Mouse (Mus musculus): ENCODE data around the gene Ntrk2.
A peak's percentile ranks its signal among the peaks of the same experiment; 100 is the strongest.

The Ntrk2 gene

GRCm38 (mm10) chr13:58964701-58965359, 158.5 kb downstream of the Ntrk2 start:
- peak; percentile 39 for DNase-seq (ENCODE audit: low read depth, low spot score)

DNA sequence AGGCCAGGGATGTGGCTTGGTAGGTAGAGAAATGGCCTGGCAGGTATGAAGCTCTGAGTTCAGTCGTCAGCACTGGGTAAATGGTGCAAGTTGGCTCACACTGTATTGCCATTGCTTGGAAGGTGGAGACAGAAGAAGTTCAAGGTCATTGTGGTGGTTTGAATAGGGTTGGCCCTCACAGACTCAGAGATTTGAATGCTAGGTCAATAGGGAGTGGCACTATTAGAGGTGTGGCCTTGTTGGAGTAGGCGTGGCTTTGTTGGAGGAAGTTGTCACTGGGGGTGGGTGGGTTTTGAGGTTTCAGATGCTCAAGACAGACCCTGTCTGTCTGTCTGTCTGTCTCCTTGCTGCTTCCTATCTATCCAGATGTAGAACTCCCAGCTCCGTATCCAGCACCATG, 159.5 kb downstream of the Ntrk2 start:
- DNase-seq (ENCODE audit: low read depth, low spot score): no peak

- DNase-seq (ENCODE audit: low read depth, low spot score): no peak
Observed at GRCm38 (mm10) chr13:58966466-58966865, 160.1 kb downstream of the Ntrk2 start.

GRCm38 (mm10) chr13:58968168-58968567, 161.8 kb downstream of the Ntrk2 start:
- DNase-seq (ENCODE audit: low read depth, low spot score): no peak

GRCm38 (mm10) chr13:58971449-58971903, 165.1 kb downstream of the Ntrk2 start:
- DNase-seq (ENCODE audit: low read depth, low spot score): no peak

DNA sequence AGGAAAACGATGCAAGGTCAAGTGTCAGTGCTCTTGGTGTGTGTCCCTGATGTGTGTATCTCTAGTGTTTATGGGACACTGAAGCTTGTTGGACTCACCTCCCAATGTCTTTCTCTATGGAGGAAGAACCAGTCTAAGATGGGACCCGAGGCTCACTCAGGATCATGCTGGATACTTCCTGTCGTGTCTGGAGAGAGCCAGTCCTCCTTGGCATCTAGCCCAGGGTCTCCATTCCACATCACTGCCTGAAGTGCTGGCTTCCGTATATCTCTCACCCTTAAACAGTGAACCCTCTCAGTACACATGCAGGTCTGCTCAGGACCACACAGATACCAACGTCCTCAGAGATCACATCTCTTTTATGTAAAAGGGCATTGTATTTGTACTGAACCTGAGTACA, 166.1 kb downstream of the Ntrk2 start:
- no peak for DNase-seq (ENCODE audit: low read depth, low spot score)

- DNase-seq (ENCODE audit: low read depth, low spot score): no peak
Observed at GRCm38 (mm10) chr13:58996447-58996846, 190.1 kb downstream of the Ntrk2 start.

GRCm38 (mm10) chr13:58997763-58998162, 191.4 kb downstream of the Ntrk2 start:
- no peak for DNase-seq (ENCODE audit: low read depth, low spot score)

DNA sequence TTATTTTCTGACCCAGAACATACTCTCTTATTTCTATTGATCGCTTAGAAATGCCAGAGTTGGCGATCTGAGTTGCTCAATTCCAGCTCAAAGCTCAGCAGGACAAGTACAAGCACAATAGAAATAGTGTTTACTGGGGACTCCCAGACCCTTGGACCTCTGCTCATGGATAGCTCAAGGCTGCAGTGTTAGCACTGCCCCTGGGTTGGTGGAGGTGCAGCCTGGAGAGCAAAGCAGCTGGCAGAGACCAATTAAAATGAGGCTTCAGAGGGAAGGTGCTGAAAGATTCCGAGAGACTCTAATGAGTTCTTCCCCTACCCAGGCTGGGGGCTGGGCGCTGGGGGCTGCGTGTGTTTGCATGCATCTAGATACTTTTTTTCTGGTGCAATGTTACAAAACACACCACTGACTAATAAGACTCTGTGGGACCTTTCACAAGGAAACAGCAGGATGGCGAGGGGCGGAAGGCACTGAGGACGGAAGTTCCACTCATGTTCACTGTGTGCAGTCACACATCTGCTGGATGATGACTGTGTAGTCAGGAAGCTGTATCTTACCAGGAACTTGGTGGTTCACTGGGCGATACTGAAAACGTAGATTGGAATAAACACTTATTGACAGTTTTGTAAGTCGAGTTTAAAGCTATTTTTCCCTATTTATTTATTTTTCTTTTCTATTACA, 193.1 kb downstream of the Ntrk2 start:
- no peak for DNase-seq (ENCODE audit: low read depth, low spot score)

DNA sequence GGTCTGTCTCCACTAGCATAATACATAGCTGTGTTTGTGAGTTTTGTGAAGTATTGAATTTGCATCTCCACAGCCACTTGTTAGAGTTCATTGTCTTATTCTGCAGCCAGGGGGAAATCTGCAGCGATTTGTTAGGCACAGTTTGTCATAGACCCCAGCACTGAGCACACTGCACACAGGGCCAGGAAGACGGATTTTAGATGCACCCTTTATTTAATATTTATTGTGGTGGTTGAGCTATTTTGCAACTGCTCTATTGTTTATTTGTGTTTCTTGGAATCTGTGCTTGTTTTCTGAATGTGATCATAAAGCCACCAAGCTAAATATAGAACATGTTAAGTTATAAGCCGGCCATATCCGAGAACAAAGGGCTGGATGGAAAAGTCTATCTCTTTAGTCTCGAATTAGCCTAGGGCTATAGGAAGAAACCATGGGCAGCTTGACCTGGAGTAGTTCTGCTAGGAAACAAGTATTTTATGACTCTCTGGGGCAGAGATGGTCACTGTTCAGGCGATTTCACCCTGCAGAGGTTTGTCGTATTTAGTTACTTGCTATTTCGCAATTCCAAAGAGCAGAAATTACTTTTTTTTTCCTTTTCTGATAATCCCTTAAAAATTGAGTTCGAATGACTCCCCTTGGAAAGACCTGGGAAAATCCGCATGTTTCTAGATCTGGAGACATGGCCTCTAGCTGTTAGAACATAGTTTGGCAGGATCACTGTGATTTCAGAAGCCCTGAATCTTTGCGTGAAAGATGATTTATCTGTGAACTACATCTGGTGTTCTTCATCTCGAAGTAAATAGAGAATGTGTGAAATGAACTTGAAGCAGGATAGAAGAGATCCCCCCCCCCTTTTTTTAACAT, 196.8 kb downstream of the Ntrk2 start:
- no peak for DNase-seq (ENCODE audit: low read depth, low spot score)

GRCm38 (mm10) chr13:59003807-59004173, 197.4 kb downstream of the Ntrk2 start:
- no peak for DNase-seq (ENCODE audit: low read depth, low spot score)

DNA sequence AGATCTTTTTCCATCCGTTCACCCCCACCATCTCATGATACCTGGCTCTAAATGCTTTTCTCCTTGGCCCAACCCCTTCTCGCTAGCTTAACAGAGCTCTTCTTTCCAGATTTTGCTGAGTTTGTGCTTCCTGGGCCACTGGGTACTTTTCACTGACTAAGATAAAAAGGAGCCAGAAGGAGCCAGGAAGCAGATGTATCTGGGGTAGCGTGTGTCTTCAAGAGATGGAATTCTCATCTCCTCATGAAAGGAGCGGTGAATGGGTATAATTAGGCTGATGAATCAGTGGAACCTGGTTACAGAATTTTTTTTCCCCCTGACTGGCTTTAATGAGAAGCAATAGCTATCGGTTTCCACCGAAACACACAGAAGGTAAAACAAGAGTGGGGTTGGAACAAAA, 198.2 kb downstream of the Ntrk2 start:
- peak; percentile 58 for DNase-seq (ENCODE audit: low read depth, low spot score)

DNA sequence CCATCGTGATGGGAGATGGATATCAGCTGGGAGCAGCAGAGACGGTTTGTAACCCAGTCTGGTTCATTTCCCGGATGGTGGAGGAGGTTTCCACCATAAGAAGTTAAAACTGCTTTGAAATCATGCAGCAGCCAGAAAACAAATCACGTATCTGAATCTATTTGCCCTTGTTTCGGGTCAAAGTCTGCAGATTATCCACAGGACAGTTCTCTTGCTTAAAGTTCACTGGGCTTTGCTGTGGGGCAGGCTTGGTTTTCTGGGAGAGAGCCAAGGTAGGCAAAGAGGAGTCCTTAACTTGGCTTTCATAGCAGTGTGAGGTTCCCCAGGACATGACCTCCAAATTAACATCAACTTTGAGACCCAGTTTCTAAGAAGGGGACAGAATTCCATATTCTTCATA, 203.5 kb downstream of the Ntrk2 start:
- DNase-seq (ENCODE audit: low read depth, low spot score): no peak

DNA sequence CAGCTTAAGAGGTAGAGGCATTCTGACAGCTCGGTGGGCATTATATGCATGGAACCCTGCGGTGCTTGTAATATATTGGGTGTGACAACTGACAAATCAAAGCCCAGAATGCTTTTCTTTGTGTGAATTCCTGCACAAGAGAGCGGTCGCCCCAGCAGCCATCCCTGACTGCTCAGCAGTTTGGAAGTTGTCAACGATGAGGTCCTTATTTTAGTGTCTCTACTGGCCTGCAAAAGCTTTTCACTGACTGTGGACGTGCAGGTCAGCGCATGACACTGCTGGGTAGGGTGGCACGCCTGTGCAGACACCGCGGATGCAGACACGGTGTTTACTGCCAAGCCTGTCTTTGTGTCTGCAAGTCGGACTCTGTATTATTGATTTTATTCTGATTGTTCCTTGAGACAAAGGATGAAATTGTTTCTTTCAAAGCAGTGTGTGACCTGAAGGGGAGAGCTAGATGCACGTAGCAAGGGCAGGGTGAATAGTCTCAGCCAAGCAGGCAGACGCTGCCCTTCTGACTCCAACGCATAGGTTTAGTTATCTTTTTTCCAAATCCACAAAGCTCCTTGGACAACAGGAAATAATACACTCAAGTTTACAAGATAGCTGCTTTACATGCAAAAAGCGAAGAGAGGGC, 204.6 kb downstream of the Ntrk2 start:
- no peak for DNase-seq (ENCODE audit: low read depth, low spot score)

GRCm38 (mm10) chr13:59011530-59011903, 205.1 kb downstream of the Ntrk2 start:
- DNase-seq (ENCODE audit: low read depth, low spot score): peak; percentile 86

- no peak for DNase-seq (ENCODE audit: low read depth, low spot score)
Observed at GRCm38 (mm10) chr13:59015360-59015759, 209.0 kb downstream of the Ntrk2 start.

GRCm38 (mm10) chr13:59017121-59017520, 210.8 kb downstream of the Ntrk2 start:
- DNase-seq (ENCODE audit: low read depth, low spot score): no peak

- no peak for DNase-seq (ENCODE audit: low read depth, low spot score)
Observed at GRCm38 (mm10) chr13:59022251-59023042, 216.1 kb downstream of the Ntrk2 start.

DNA sequence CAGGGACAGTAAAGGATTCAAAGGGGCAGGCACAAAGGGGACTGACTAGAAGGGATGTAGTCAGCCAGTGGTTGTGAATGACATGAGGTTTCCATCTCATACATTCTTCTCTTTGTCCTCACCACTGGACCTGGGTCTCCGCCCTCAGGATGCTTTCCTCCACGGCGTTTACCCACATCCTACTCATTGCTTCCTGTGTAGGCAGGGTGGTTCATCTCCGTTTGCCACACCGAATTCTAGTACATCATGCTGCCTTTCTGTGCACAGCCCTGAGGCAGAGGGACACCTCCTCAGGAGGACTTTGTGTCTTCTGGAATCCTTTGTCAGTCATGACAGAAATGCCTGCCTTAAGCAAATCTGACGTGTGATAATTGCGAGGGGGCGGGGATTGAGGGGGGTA, 219.3 kb downstream of the Ntrk2 start:
- DNase-seq (ENCODE audit: low read depth, low spot score): no peak

DNA sequence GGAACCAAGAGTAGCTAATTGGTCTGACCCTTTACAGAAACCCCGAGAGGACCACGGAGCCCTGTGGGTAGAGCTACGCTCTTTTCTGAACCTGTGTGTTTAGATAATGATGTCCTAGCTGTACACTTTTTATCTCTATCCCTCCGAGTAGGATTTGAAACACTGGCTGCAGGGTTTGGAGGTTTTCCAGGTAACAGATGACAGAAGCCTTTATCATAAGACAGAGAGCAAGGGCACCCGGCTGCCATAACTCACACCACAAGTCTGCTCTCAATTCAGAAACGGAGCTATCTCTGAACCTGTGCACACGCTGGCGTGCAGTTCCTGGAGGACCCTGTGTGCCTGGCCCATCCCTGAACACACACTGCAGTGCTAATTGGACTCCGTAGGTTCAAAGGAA, 221.1 kb downstream of the Ntrk2 start:
- DNase-seq (ENCODE audit: low read depth, low spot score): no peak

- no peak for DNase-seq (ENCODE audit: low read depth, low spot score)
Observed at GRCm38 (mm10) chr13:59028546-59028945, 222.2 kb downstream of the Ntrk2 start.
